Mouse (Mus musculus) megakaryocyte, adult 5-6 weeks (primary cell): ENCODE results near the gene Tbl1xr1. TPM values are rescaled to one million over a fixed set of nuclear protein-coding genes. Genes with fewer than 3 reads are reported as not detected.

Source experiments
- ATAC-seq: 2 replicates; pipeline ENCODE4 v1.8.0; 2016; ENCODE audit warnings: mild to moderate bottlenecking, inconsistent platforms; ENCODE audit not compliant: poor library complexity, severe bottlenecking
- total RNA-seq, 2 experiments: library from RNA; stranded (forward) in 1 of 2; stranded (reverse) in 1 of 2; fragments of 153-499, 151-499 nt in 1 of 2; fragments of 221-1000, 200-1000 nt in 1 of 2; gene quantifications; 2 replicates each; pipeline versions ENCODE4 v1.2.3 to v1.2.4; 2015 to 2017

Gene Tbl1xr1
- total RNA-seq, 2 experiments from 2014 or later: 99.3 to 111 TPM

- no peak for ATAC-seq
Observed at GRCm38 (mm10) chr3:22089825-22090224, 13.4 kb downstream of the Tbl1xr1 start.

GRCm38 (mm10) chr3:22090431-22091265, 14.2 kb downstream of the Tbl1xr1 start:
- ATAC-seq: peak; percentile 46

- ATAC-seq: peak; percentile 75
Observed at GRCm38 (mm10) chr3:22091266-22091550, 14.8 kb downstream of the Tbl1xr1 start.

GRCm38 (mm10) chr3:22091681-22092080, 15.2 kb downstream of the Tbl1xr1 start:
- no peak for ATAC-seq

GRCm38 (mm10) chr3:22092784-22093183, 16.3 kb downstream of the Tbl1xr1 start:
- ATAC-seq: no peak

GRCm38 (mm10) chr3:22103986-22104515, 27.6 kb downstream of the Tbl1xr1 start:
- ATAC-seq: no peak

- ATAC-seq: no peak
Observed at GRCm38 (mm10) chr3:22105471-22105870, 29.0 kb downstream of the Tbl1xr1 start.

- ATAC-seq: no peak
Observed at GRCm38 (mm10) chr3:22108013-22108412, 31.6 kb downstream of the Tbl1xr1 start.

- ATAC-seq: no peak
Observed at GRCm38 (mm10) chr3:22109651-22110050, 33.2 kb downstream of the Tbl1xr1 start.

- peak; percentile 71 for ATAC-seq
Observed at GRCm38 (mm10) chr3:22113773-22114172, 37.3 kb downstream of the Tbl1xr1 start.

- ATAC-seq: no peak
Observed at GRCm38 (mm10) chr3:22115221-22115620, 38.8 kb downstream of the Tbl1xr1 start.

GRCm38 (mm10) chr3:22115678-22116077, 39.2 kb downstream of the Tbl1xr1 start:
- no peak for ATAC-seq

- no peak for ATAC-seq
Observed at GRCm38 (mm10) chr3:22116188-22116587, 39.7 kb downstream of the Tbl1xr1 start.

- no peak for ATAC-seq
Observed at GRCm38 (mm10) chr3:22121741-22122140, 45.3 kb downstream of the Tbl1xr1 start.

- no peak for ATAC-seq
Observed at GRCm38 (mm10) chr3:22123145-22123544, 46.7 kb downstream of the Tbl1xr1 start.

GRCm38 (mm10) chr3:22126251-22126826, 49.9 kb downstream of the Tbl1xr1 start:
- ATAC-seq: peak; percentile 73

- no peak for ATAC-seq
Observed at GRCm38 (mm10) chr3:22131277-22131676, 54.8 kb downstream of the Tbl1xr1 start.

GRCm38 (mm10) chr3:22133626-22134025, 57.2 kb downstream of the Tbl1xr1 start:
- no peak for ATAC-seq

GRCm38 (mm10) chr3:22137793-22138579, 61.5 kb downstream of the Tbl1xr1 start:
- peak; percentile 68 for ATAC-seq

- no peak for ATAC-seq
Observed at GRCm38 (mm10) chr3:22138580-22139099, 62.2 kb downstream of the Tbl1xr1 start.

GRCm38 (mm10) chr3:22140111-22140658, 63.7 kb downstream of the Tbl1xr1 start:
- ATAC-seq: no peak
